Mouse (Mus musculus): ENCODE results near the gene Trim21.

- TF ChIP-seq CTCF (IDR thresholded peaks at IDR 0.05; ENCODE audit: low read depth, low read length), result no peak
- no peak for TF ChIP-seq POLR2A (IDR thresholded peaks at IDR 0.05; ENCODE audit: insufficient read depth, low read length)
Measured at GRCm38 (mm10) chr7:102541251-102541650, 24.0 kb downstream of the Trim21 start.
